Mouse (Mus musculus) layer of hippocampus, postnatal 36 days (tissue): Measurements from ENCODE around the gene Ccnjl. TPM values are rescaled to one million over a fixed set of nuclear protein-coding genes. Genes with fewer than 3 reads are reported as not detected.

ENCODE experiments used
- DNase-seq, 2 experiments: peaks; one replicate each; pipeline ENCODE4 v3.0.0; 2022
- total RNA-seq, 2 experiments: library from RNA; stranded (reverse); gene quantifications; 2 replicates each; pipeline ENCODE4 v1.2.3; 2021

The Ccnjl gene
- total RNA-seq, 2 experiments from 2014 or later: 8.3 to 11.3 TPM

GRCm38 (mm10) chr11:43569595-43569994 lies 41.0 kb downstream of the Ccnjl start:
- peak; percentile 29 to 30 for DNase-seq

GRCm38 (mm10) chr11:43575061-43575375 lies 46.4 kb downstream of the Ccnjl start:
- no peak for DNase-seq

- DNase-seq: no peak
These were observed 47.0 kb downstream of the Ccnjl start for GRCm38 (mm10) chr11:43575376-43576151.

GRCm38 (mm10) chr11:43577713-43578478 lies 49.3 kb downstream of the Ccnjl start:
- DNase-seq: no peak

GRCm38 (mm10) chr11:43585211-43586005 lies 56.8 kb downstream of the Ccnjl start:
- peak; percentile 11 to 22 for DNase-seq

- peak in 1 of 2 experiments; percentile 48 for DNase-seq
These were observed 57.9 kb downstream of the Ccnjl start, which contains the start of gene 4933415A04Rik for GRCm38 (mm10) chr11:43586324-43587090. TSS of gene 4933415A04Rik (plus strand) at chr11:43587040.

GRCm38 (mm10) chr11:43589530-43590072 lies 61.0 kb downstream of the Ccnjl start:
- DNase-seq: no peak

- no peak for DNase-seq
These were observed 72.9 kb downstream of the Ccnjl start, which contains the start of gene Fabp6 for GRCm38 (mm10) chr11:43601440-43601839. TSS of gene Fabp6 (minus strand) at chr11:43601540.

- no peak for DNase-seq
These were observed 75.6 kb downstream of the Ccnjl start for GRCm38 (mm10) chr11:43604207-43604606.

- no peak for DNase-seq
These were observed 76.3 kb downstream of the Ccnjl start for GRCm38 (mm10) chr11:43604891-43605290.

- DNase-seq: no peak
These were observed 77.3 kb downstream of the Ccnjl start for GRCm38 (mm10) chr11:43605859-43606258.

GRCm38 (mm10) chr11:43608440-43608839 lies 79.9 kb downstream of the Ccnjl start:
- no peak for DNase-seq

- DNase-seq: peak; percentile 45 to 54
These were observed 81.5 kb downstream of the Ccnjl start for GRCm38 (mm10) chr11:43610006-43610661.

GRCm38 (mm10) chr11:43610662-43611033 lies 82.1 kb downstream of the Ccnjl start:
- no peak for DNase-seq

GRCm38 (mm10) chr11:43612834-43613488 lies 84.4 kb downstream of the Ccnjl start:
- DNase-seq: peak; percentile 73 to 79

GRCm38 (mm10) chr11:43617924-43618323 lies 89.3 kb downstream of the Ccnjl start:
- DNase-seq: no peak

GRCm38 (mm10) chr11:43618403-43618802 lies 89.8 kb downstream of the Ccnjl start:
- DNase-seq: peak; percentile 40 to 41

GRCm38 (mm10) chr11:43621769-43622168 lies 93.2 kb downstream of the Ccnjl start:
- DNase-seq: no peak

GRCm38 (mm10) chr11:43624341-43624740 lies 95.8 kb downstream of the Ccnjl start:
- DNase-seq: peak in 1 of 2 experiments; percentile 36

- DNase-seq: no peak
These were observed 97.8 kb downstream of the Ccnjl start for GRCm38 (mm10) chr11:43626300-43626926.
